Mouse (Mus musculus) heart, postnatal 0 days (tissue): Measurements from ENCODE around the gene Atp8b4.

Experiments used
- CTCF ChIP-seq: IDR thresholded peaks from 2 replicates; pipeline ENCODE4 v1.5.1; 2016; ENCODE audit warnings: antibody characterized with exemption, control low read depth, low read depth
- EP300 ChIP-seq: IDR thresholded peaks from 2 replicates; pipeline ENCODE4 v1.6.1; 2016; ENCODE audit warnings: antibody characterized with exemption, low read depth

- TF ChIP-seq CTCF: no peak
- no peak for TF ChIP-seq EP300
Measured at GRCm38 (mm10) chr2:126275511-126275910, 225.0 kb downstream of the Atp8b4 start.
